Mouse (Mus musculus): ENCODE measurements around the gene Scgb1c1.
A peak's percentile ranks its signal among the peaks of the same experiment; 100 is the strongest.

Scgb1c1 gene

GRCm38 (mm10) chr7:140840750-140841735 is 4.3 kb upstream of the Scgb1c1 start:
- DNase-seq (ENCODE audit: low read depth, low spot score): peak; percentile 94

GRCm38 (mm10) chr7:140843806-140844205 is 1.5 kb upstream of the Scgb1c1 start:
- no peak for DNase-seq (ENCODE audit: low read depth, low spot score)

- DNase-seq (ENCODE audit: low read depth, low spot score): peak; percentile 62
These were observed 336 bp downstream of the Scgb1c1 start for GRCm38 (mm10) chr7:140845683-140846082.

GRCm38 (mm10) chr7:140846676-140847075 is 1.3 kb downstream of the Scgb1c1 start:
- no peak for DNase-seq (ENCODE audit: low read depth, low spot score)

- DNase-seq (ENCODE audit: low read depth, low spot score): no peak
These were observed 2.6 kb downstream of the Scgb1c1 start, which contains the start of gene Odf3 for GRCm38 (mm10) chr7:140847755-140848580. Gene Odf3 (plus strand): TSS chr7:140847805.

DNA sequence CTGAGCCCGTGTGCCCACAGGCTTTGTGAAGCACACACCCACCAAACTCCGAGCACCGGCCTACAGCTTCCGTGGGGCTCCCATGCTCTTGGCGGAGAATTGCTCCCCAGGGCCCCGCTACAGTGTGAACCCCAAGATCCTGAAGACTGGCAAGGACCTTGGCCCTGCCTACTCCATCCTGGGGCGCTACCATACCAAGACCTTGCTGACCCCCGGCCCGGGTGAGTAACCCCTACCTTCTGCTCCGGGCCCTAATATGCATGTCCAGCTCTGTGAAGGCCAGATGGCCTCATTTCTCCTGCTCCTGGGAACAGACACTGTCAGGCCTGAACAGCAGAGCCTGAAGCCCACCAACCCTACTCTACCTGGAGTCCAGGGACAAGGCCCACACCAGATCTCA is 3.2 kb downstream of the Scgb1c1 start:
- no peak for DNase-seq (ENCODE audit: low read depth, low spot score)

GRCm38 (mm10) chr7:140851916-140852315 is 6.6 kb downstream of the Scgb1c1 start:
- DNase-seq (ENCODE audit: low read depth, low spot score): no peak

DNA sequence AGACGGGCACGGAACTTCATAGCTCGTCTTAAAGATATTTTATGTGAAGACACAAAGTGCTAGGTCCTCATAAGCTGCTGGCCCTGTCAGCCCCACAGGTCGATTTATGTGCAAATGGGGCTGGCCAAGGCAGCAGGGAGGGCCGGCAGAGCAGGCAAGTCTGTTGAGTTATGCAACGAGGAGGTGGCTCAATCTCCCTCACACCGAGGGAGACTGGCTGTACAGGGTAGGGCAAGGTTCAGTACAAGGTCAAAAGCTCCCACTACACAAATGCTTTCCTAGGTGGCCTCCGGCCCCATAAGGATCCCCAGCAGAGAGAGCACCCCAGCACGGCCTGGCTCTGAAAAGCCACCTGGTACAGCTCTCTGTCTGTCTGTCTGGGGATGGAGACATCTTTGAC is 8.0 kb downstream of the Scgb1c1 start:
- peak; percentile 55 for DNase-seq (ENCODE audit: low read depth, low spot score)

GRCm38 (mm10) chr7:140854483-140854882 is 9.1 kb downstream of the Scgb1c1 start:
- DNase-seq (ENCODE audit: low read depth, low spot score): no peak

GRCm38 (mm10) chr7:140855181-140855580 is 9.8 kb downstream of the Scgb1c1 start:
- no peak for DNase-seq (ENCODE audit: low read depth, low spot score)

DNA sequence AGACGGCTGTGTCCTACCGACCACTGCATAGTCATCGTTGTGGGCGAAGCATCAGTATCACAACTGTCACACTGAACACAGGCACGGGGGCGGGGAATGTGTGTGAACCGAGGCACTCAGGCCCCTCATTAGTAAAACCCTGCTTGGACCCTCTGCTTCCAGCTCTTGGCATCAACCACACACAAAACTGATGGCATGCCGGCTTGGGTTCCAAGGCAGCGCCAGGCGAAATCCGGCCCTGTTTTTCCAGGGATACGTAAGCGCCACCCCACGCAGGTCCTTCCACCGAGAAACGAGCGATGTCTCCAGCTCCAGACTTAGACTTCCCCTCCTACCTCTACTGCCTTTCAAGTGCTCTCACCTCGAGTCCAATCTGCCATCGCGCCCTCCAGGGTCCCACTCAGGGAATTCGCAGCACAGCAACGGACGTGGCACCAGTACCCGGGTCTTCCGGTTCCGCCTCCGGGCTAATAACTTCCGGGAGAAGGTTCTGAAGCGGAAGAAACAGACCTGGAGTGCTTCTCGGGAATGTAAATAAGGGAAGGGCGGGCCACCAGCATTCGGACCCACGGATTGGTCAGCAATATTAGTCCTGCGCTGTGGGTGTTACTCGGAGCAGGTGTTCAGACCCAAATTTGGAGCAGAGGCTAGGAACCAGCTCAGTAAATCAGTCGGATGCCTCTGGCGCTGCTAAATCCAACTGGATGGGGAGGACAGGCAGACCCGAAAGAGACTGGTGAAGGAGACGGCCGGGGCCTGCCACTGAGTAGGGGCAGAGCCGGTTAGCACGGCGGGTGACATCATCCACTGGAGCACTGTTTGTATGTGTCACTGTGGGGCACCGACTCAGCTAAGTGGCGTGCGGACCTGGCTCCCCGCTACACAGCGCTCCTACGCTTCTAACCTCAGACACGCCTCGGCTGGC is 10.8 kb downstream of the Scgb1c1 start, which contains the start of gene Gm45785:
Gene Gm45785 (minus strand): TSS at position 472 of the 925 bp plus-strand sequence.
- peak; percentile 99 for DNase-seq (ENCODE audit: low read depth, low spot score)

DNA sequence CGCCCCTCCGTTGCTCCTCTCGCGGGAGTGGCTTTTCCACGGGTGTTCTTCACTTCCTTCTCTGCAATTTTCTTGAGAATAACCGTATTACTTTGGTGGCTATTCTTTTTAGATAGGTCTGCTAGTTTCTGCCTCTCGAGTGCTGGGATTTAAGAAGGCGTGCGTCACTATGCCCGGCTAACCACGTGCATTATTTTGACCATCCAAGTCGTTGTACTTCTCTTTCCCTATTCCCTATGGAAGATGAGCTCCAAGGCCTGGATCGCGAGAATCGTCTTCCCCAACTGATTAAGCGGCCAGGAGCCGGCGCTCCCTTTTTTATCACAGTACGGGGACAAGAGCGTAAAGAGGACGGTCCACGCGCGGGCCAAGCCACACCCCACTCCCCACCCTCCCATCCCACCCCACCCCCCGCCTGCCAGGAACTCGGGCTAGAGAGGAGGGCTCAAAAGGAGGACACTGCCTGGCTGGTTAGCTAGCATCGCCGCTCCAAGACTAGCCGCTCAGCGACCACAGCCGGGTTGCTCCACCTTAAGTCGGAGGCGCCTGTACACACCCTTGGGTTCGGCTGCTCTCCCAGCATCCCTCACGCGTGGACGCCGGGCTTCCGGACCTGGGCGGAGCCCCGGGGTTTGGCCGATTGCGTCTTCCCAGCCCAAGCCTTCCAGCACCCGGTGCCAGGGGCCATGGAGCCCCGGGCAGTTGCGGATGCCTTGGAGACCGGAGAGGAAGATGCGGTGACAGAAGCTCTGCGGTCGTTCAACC is 11.6 kb downstream of the Scgb1c1 start, which contains the start of gene Ric8a:
Gene Ric8a (plus strand): TSS at position 173 of the 765 bp plus-strand sequence.
- peak; percentile 88 for DNase-seq (ENCODE audit: low read depth, low spot score)

GRCm38 (mm10) chr7:140857550-140858505 is 12.5 kb downstream of the Scgb1c1 start, which contains the start of gene Bet1l:
Gene Bet1l (minus strand): TSS chr7:140857577.
- peak; percentile 33 for DNase-seq (ENCODE audit: low read depth, low spot score)

DNA sequence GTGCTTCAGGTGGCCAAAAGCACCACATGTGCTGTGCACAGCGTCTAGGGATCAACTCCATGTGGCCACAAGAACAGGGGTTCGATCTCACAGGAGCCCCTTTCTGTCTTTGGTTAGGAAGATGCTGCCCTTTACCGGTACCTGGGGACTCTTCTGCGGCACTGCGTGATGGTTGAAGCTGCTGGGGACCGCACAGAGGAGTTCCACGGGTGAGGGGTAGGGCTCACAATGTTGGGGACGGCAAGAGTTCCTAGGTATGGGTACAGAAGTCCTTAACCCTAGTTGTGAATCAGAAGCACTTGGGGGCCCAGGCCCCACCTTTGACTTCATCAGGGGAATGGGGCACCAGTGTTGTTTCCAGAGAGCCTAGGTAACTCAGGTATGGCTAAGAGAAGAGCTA is 13.4 kb downstream of the Scgb1c1 start:
- no peak for DNase-seq (ENCODE audit: low read depth, low spot score)

DNA sequence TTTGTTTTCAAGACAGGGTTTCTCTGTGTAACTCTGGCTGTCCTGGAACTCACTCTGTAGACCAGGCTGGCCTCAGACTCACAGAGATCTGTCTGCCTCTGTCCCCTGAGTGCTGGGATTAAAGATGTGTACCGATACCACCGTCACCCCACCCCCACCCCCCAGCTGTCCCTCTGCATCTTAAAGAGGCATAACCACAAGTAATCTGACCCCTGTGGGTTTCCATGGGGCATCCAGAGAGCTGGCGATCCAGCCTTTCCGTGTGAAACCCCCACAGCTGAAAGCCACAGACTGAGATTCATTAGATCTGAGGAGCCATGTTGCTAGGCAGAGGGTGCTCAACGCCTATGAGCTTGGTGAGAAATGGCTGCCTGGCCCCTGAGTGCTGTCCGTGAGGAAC is 14.7 kb downstream of the Scgb1c1 start:
- no peak for DNase-seq (ENCODE audit: low read depth, low spot score)

DNA sequence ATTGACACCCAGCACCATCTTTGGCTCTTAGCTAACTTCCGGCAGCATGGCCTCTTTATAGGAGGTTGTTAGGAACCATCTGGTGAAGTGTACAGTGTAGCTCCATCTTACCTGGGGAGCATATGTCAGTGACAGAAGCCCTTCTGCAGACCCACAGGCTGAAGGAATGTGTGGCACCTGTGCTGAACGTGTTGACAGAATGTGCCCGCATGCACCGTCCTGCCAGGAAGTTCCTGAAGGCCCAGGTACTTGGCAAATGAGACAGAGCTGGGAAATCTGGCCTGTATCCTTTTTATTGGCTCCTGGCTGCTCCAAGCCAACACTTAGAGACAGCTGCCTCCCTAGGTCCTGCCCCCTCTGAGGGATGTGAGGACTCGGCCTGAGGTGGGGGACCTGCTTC is 15.4 kb downstream of the Scgb1c1 start:
- no peak for DNase-seq (ENCODE audit: low read depth, low spot score)

DNA sequence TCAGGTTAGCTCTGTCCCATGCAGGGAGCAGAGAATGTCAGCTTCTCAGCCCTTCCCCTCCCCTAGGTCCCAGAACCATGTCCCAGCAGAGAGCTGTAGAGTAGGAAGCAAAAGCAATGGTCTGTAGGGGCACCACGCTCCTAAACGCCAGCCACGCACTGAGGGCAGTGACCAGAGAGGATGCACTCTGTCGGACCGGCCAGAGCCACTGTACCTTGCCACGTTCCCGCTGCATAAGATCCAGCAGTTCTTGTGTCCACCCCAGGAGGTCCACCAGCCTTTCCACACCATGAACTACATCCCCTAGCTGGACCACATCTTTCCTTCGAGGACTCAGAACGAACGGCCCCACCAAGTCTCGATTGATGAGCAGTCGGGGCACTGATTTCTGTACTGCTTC is 19.4 kb downstream of the Scgb1c1 start:
- no peak for DNase-seq (ENCODE audit: low read depth, low spot score)

DNA sequence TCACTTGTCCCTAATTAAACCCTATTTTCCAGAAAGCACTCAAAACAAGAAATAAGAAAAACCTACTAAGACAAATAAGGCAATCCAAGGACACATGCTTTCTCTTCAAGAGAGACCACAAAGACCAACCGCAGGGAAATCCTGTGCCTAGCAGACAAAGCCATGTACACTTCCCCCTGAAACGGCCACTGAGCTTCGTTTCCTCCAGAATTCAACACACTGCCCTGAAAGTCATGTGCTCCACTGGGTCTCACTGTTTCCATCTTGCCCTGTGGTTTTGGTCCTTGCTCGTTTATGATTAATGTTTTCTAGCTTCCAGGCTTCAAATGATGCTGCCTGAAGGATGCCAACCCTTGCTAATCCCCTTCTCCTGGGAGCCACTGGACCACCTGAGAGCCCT is 28.9 kb downstream of the Scgb1c1 start:
- no peak for DNase-seq (ENCODE audit: low read depth, low spot score)

DNA sequence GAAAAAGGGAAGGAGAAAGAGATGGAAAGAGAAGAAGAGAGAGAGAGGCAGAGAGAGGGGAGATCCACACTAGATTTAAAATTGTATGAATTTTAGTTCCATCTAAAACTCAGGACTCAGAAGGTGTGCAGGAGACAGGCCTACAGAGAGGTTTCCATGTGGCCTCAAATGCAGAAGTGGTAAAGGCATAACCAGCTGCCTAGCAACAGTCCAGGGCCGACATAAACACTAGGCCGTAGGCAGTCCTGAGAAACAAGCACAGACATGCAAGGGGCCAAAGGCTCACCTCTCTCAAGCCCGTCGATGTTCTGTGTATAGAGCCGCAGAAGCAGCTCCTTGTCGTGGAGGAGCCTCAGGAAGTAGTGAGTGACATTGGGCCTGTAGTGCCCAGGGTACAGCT is 32.0 kb downstream of the Scgb1c1 start:
- DNase-seq (ENCODE audit: low read depth, low spot score): no peak
